Mouse (Mus musculus) CH12F3 (cell line): ENCODE measurements around the gene Fbll1.
"Not testable (repeated sequence)": the region's sequence is repeated elsewhere in the genome, so short reads cannot be mapped to it uniquely, and the experiment has no call there.

Experiments
- in situ Hi-C: fragments of 300-500 bp; cut with MboI; formaldehyde crosslinking; loops from 2 replicates; pipeline ENCODE4 v1.14.3; 2020; ENCODE audit warnings: low sequenced_read_pairs

Gene Fbll1

GRCm38 (mm10) chr11:35798874-35799273 is at the start of gene Fbll1:
Gene Fbll1 (minus strand): TSS chr11:35798884.
- in situ Hi-C loops: no loop called here

GRCm38 (mm10) chr11:35844299-35844698 is 45.6 kb upstream of the Fbll1 start:
- in situ Hi-C loops: no loop called here

GRCm38 (mm10) chr11:35842560-35842959 is 43.9 kb upstream of the Fbll1 start:
- in situ Hi-C loops: not testable (repeated sequence)

DNA sequence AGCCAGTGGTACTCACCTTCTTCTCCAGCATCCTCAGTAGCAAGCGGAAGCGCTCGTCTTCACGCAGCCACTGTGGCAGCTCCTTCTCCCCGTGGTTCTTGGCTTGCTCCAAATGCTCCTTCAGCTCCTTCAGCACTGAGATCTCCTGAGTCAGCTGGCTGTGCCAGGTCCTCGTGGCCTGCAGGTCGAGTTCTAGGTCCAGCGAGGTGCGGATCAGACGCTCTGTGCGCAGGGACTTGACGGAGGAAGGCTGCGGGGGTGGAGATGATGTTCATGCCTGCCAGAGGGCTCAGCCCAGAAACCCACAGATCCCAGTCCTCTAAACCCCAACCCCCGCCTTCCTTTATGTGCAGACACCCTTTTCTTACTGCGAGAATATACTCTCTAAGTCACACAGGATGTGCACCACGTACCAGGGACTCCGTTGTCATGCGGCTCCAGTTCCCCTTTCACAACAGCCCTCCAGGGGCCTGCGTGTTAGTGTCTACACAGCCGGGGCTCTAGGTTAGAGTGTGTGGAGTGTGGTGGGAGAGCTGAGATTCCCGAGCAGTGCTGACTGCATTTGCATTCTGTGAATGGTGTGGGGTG is 43.1 kb upstream of the Fbll1 start:
- in situ Hi-C loops: no loop called here

DNA sequence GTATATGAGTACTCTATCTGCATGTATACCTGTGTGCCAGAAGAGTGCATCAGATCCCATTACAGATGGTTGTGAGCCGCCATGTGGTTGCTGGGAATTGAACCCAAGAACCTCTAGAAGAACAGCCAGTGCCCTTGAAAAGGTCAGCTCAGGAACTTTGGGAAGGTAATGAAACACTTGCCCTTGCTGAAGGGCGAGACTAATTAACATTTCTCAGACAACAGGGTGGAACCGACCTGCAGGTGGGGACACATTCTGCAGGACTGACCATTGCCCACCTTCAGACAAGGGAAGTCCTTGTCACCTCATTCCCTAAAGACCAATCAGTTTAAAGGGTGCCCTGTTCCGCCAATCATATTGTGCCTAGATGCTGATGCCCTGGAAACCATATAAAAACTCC is 42.1 kb upstream of the Fbll1 start:
- in situ Hi-C loops: not testable (repeated sequence)

DNA sequence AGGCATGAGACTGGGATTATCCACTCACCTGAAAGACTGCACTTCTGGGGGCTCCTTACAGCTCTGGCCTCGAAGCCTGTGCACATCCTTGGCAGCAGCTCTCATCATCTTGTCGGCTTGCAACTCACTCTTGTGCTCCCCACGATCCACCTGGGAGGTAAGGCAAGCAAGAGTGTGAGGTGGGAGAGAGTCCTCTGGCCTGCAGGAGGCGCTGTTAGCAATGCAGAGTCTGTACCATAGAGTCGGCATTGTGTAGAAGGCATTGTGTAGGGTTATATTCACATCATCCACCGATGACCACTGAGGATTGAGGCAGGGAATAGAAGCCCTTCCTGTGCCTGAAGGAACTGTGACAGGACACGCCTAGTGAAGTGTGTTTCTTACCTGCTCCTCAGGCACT is 41.6 kb upstream of the Fbll1 start:
- in situ Hi-C loops: no loop called here

DNA sequence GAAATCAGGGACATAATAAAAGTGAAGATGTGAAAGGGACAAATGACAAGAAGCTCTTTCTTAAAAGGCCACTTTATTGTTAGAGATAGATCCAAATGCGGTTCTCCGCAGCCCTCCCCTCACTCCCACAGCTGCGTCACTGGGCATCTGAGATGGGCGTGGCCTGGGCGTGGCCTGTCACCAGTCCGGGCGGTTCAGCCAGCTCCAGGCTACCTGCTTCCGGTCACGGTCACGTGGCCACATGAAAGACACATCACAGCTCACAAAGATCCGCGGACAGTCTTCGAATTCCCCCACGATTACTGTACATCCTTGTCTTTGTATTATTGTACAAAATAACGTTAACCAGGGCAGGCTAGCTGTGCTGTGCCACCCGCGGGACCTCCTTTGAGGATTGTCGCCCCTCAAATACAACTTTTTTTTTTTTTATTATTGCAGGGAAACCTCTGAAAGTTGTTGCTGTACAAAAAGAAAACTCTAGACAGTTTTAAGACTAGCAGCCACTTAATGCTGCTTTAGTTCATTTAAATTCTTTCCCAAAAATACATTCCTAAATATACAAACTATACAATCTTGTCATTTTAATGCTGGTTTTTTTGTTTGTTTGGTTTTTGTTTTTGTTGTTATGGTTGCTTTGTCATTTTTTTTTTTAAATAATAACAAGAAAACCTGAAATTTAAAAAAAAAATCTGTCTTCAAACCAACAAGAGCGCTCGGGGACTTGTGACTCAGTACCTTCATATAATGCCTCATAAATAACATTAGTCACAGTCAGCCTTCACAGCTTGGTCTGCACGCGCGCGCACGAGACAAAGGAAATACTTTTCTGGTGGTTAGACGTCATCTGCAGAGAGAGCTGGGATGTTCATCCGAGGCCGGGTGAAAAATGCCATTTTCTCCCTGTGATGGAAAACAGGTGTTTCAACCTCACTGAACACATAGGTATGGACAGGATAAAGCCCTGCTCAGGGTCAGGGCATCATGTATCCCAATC is 40.0 kb upstream of the Fbll1 start:
- in situ Hi-C loops: no loop called here

DNA sequence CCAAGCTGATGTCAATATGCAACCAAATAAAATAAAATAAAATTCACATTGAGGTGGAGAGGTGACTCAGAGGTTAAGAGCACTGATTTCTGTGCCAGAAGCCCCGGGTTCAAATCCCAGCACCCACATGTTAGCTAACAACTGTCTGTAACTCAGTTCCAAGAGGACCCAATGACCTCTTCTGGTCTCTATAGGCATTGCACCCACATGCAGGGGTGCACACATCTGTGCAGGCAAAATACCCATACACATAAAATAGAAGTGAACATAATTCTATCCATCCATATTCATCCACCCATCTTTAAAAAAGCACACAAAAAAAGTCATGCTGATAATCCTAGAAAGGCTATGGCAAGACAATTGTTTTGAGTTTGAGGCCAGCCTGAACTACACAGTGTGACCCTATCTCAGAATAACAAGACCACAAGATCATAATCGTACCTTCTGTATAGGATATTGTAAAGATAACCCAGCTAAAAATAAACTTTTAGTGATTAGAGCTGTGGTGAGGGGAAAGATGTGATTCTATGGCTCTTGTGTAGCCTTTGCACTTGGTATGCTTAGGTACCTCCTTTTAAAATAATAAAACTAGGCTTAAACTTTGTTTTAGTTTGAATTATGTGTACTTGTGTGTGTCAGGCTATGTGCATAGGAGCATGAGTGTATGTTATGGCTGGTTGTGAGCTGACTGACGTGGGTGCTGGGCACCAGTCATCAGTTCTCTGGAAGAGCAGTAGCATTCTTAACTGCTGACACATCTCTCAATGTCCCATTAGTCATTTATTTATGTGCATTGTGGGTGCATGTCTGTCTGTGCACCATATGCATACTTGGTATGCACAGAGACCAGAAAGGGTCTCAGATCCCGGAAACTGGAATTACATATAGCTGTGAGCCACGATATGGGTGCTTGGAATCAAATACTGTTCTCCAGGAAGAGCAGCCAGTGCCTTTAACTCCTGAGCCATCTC is 38.8 kb upstream of the Fbll1 start:
- in situ Hi-C loops: no loop called here

- in situ Hi-C loops: no loop called here
Observed at GRCm38 (mm10) chr11:35834022-35834760, 35.5 kb upstream of the Fbll1 start, which contains the start of gene Rars. Gene Rars (minus strand): TSS chr11:35834506.

GRCm38 (mm10) chr11:35833270-35833669 is 34.6 kb upstream of the Fbll1 start:
- in situ Hi-C loops: no loop called here

DNA sequence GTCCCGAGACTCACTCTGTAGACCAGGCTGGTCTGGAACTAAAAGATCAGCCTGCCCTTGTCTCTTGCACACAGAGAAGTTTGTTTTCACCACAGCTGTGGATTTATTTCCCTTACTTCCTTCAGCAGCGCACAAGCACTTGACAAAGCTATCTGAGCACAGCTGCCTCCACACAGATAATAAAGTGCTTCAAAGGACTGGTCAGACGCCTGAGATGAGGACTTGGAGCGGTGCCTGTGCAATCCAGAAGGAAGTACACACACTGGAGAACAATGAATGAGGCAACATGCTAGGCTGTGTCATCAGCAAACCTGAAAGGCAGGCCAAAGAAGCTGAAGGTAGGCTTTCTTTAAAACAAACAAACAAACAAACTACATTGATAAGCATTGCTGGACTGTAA is 33.5 kb upstream of the Fbll1 start:
- in situ Hi-C loops: no loop called here

DNA sequence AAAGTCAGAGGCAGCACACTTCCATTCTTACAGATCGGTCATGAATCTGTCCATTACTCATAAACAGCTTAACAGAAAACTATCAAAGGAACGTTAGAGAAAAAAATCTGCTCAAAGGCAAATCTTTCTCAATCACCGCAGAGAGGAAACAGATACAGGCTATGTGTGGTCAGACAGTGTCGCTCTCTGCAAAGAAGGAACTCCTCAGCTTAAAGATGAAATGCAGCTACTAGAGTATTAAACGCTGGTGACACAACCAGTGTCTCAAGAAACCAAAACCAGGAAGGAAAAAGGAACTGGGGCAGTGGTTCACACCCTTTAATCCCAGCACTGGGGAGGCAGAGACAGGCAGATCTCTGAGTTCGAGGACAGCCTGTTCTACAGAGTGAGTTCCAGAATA is 29.0 kb upstream of the Fbll1 start:
- in situ Hi-C loops: no loop called here

GRCm38 (mm10) chr11:35816316-35816715 is 17.6 kb upstream of the Fbll1 start:
- in situ Hi-C loops: no loop called here

GRCm38 (mm10) chr11:35811458-35811857 is 12.8 kb upstream of the Fbll1 start:
- in situ Hi-C loops: no loop called here

DNA sequence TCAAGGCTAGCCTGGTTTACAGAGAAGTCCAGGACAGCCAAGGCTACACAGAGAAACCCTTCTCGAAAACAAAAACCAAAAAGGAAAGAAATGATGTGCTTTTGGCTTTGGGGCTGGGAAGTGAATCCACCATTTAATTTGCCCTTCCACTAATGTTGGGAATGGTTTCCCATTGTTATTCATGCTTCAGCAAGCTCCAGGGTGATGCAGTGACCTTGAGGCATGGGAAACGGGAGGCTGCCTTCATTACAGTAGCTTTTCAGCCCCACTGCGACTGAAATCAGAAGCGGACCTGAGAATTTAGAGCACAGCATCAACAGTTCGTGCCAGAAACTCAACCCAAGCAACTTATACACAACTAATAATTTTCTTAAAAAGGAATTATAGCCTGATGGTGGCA is 2.6 kb upstream of the Fbll1 start:
- in situ Hi-C loops: no loop called here

GRCm38 (mm10) chr11:35798495-35798820 is 226 bp downstream of the Fbll1 start:
- in situ Hi-C loops: no loop called here

DNA sequence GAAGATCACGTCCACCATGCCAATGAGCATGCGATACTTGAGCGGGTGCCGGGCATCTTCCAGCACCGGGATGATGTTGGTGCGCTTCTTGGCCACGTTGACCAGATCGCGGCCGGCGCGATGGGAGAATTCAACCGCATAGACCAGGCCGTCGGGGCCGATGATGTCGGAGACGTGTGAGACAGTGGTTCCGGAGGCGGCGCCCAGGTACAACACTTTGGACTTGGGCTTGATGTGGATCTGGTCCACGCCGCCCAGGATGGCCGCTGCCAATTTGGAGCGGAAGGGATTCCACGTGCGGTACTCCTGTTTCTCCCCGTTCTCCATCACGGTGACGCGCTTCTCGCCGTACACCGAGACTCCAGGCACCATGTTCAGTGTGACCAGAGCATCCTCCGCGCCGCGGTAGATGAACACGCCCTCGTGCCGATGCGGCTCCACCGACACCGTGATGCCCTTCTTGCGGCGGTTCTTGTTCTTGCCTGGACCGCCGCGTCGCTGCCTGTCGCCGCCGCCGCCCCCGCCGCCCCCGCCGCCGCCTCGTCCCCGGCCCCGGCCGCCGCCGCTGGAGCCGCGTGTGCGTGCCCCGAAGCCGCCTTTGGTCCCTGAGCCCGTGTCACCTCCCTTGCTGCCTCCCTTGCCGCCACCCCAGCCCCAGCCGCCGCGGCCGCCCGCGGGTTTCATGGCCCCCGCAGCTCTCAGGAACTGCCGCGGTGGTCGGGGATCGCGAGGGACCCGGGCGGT is 761 bp downstream of the Fbll1 start:
- in situ Hi-C loops: no loop called here

- in situ Hi-C loops: not testable (repeated sequence)
Observed at GRCm38 (mm10) chr11:35792800-35793199, 5.9 kb downstream of the Fbll1 start.

GRCm38 (mm10) chr11:35788443-35788842 is 10.2 kb downstream of the Fbll1 start:
- in situ Hi-C loops: no loop called here

GRCm38 (mm10) chr11:35784537-35784936 is 14.1 kb downstream of the Fbll1 start:
- in situ Hi-C loops: no loop called here
